Mouse (Mus musculus): Measurements from ENCODE around the gene Kif5a. TPM values are rescaled to one million over a fixed set of nuclear protein-coding genes. Genes with fewer than 3 reads are reported as not detected.

Gene Kif5a
- total and polyA plus RNA-seq, 2 experiments from 2014 or later: 84.0 to 223 TPM

GRCm38 (mm10) chr10:127227163-127227562, 36.0 kb downstream of the Kif5a start:
- no peak overlapping the region for H3K4me3 ChIP-seq (ENCODE audit: low read depth, low read length)
- ATAC-seq (no peak), DNase-seq (no peak)
- no peak overlapping the region for H3K27ac ChIP-seq (ENCODE audit: low read depth, low read length)
- WGBS: 80% methylated on average over 8 of the region's 8 CpGs
- no peaks in the 10 kb centered on the region for H3K27me3 ChIP-seq (ENCODE audit: insufficient read depth, low read length)
- H3K9ac ChIP-seq: no peak overlapping the region
- no peak overlapping the region for H3K4me2 ChIP-seq (ENCODE audit: low read depth)
- no peaks in the 10 kb centered on the region for H3K9me3 ChIP-seq (ENCODE audit: low read length)
- H3K4me1 ChIP-seq (ENCODE audit: insufficient read depth): no peaks in the 10 kb centered on the region
- TF ChIP-seq CTCF (IDR thresholded peaks at IDR 0.05; ENCODE audit: low read depth): no peak
- H3K36me3 ChIP-seq (ENCODE audit: insufficient read depth): peaks cover 66% of the 10 kb centered on the region

DNA sequence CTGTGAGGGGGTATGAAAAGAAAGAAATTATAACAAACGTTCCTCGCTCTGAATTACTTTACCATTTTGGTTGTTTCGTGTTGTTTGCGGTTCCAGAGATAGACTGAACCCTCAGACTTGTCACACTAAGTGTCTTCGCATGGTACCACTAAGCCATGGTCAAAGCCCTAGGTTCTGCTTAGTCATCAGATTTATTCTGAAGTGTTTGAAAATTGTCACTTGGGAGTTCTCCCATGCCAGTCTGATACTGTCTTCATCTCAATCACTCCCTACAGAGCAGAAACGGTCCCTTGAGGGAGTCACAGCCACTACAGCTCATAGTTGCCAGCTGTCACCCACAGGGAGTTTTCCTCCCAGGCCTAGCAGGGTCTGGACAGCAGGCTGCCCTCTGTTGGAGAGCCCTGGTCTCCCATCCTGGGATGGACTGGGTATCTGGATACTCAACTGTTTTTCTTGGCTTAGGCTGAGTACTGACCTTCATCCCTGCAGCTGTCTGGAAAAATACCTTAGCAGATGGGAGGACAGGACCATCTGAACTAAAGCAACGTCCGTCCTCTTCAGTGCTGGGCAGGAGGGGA, 36.7 kb downstream of the Kif5a start:
- no peaks in the 10 kb centered on the region for H3K4me1 ChIP-seq (ENCODE audit: insufficient read depth)
- no peaks in the 10 kb centered on the region for H3K9me3 ChIP-seq (ENCODE audit: low read length)
- no peak overlapping the region for H3K4me3 ChIP-seq (ENCODE audit: low read depth, low read length)
- no peaks in the 10 kb centered on the region for H3K27me3 ChIP-seq (ENCODE audit: insufficient read depth, low read length)
- DNase-seq: no peak
- H3K9ac ChIP-seq: no peak overlapping the region
- TF ChIP-seq CTCF (IDR thresholded peaks at IDR 0.05; ENCODE audit: low read depth): peak; percentile 44
- H3K36me3 ChIP-seq (ENCODE audit: insufficient read depth): peaks cover 60% of the 10 kb centered on the region
- H3K4me2 ChIP-seq (ENCODE audit: low read depth): no peak overlapping the region
- 62% methylated on average over 8 of the region's 8 CpGs for WGBS
- H3K27ac ChIP-seq (ENCODE audit: low read depth, low read length): no peak overlapping the region
- ATAC-seq: 0 out of 2 replicates have a peak, but pooled peaks have one; percentile 32

DNA sequence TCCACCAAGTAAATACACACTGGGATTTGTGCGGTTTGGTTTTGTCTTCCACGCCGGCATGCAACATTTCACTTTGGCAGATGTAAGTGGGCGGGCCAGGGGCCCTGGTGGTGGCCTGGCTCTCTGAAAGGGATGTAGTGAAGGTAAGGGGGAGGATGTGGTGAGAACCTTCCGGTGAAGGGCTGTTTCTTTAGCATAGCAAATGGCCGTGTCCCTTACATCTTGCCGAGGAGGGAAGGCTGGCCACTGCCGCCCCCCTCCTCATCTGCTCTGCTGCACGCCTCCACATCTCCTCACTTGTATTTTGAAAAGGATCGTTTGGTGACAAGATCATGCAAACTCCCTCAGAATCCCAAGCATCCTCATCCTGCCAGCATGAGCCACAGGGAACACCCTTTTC, 37.4 kb downstream of the Kif5a start:
- H3K4me1 ChIP-seq (ENCODE audit: insufficient read depth): no peaks in the 10 kb centered on the region
- 38% methylated on average over 10 of the region's 10 CpGs for WGBS
- H3K27me3 ChIP-seq (ENCODE audit: insufficient read depth, low read length): no peaks in the 10 kb centered on the region
- no peak for TF ChIP-seq CTCF (IDR thresholded peaks at IDR 0.05; ENCODE audit: low read depth)
- no peaks in the 10 kb centered on the region for H3K9me3 ChIP-seq (ENCODE audit: low read length)
- no peak overlapping the region for H3K27ac ChIP-seq (ENCODE audit: low read depth, low read length)
- DNase-seq (no peak), ATAC-seq (no peak)
- H3K36me3 ChIP-seq (ENCODE audit: insufficient read depth): peaks cover 53% of the 10 kb centered on the region
- H3K9ac ChIP-seq: no peak overlapping the region
- H3K4me2 ChIP-seq (ENCODE audit: low read depth): no peak overlapping the region
- H3K4me3 ChIP-seq (ENCODE audit: low read depth, low read length): no peak overlapping the region

DNA sequence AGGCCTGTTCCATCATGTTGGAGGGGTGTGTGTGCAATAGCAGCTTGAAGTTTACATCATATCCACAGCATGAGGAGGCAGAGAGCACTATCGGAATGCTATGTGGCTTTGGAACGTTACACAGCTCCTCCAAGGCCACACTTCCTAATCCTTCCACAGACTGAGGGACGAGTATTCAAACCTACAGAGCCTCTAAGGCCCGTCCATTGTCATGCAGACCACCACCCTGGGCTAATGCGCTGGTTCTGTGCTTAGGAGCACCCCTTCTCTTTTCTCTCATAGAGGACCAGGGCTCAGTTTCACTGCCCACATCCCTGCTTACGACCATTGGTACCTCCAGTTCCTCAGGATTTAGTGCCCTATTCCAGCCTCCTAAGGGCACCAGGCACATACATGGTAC, 37.9 kb downstream of the Kif5a start:
- 29% methylated on average over 6 of the region's 6 CpGs for WGBS
- H3K4me3 ChIP-seq (ENCODE audit: low read depth, low read length): no peak overlapping the region
- no peaks in the 10 kb centered on the region for H3K9me3 ChIP-seq (ENCODE audit: low read length)
- DNase-seq (no peak), ATAC-seq (0 out of 2 replicates have a peak, but pooled peaks have one; percentile 21)
- H3K4me1 ChIP-seq (ENCODE audit: insufficient read depth): no peaks in the 10 kb centered on the region
- no peak overlapping the region for H3K27ac ChIP-seq (ENCODE audit: low read depth, low read length)
- no peak for TF ChIP-seq CTCF (IDR thresholded peaks at IDR 0.05; ENCODE audit: low read depth)
- H3K27me3 ChIP-seq (ENCODE audit: insufficient read depth, low read length): no peaks in the 10 kb centered on the region
- no peak overlapping the region for H3K4me2 ChIP-seq (ENCODE audit: low read depth)
- H3K36me3 ChIP-seq (ENCODE audit: insufficient read depth): peaks cover 48% of the 10 kb centered on the region
- no peak overlapping the region for H3K9ac ChIP-seq

GRCm38 (mm10) chr10:127218339-127218738, 44.8 kb downstream of the Kif5a start:
- no peak overlapping the region for H3K4me3 ChIP-seq (ENCODE audit: low read depth, low read length)
- no peaks in the 10 kb centered on the region for H3K36me3 ChIP-seq (ENCODE audit: insufficient read depth)
- WGBS: 90% methylated on average over 2 of the region's 2 CpGs
- no peak overlapping the region for H3K9ac ChIP-seq
- no peak for TF ChIP-seq CTCF (IDR thresholded peaks at IDR 0.05; ENCODE audit: low read depth)
- no peak for ATAC-seq
- no peaks in the 10 kb centered on the region for H3K9me3 ChIP-seq (ENCODE audit: low read length)
- DNase-seq: no peak
- no peaks in the 10 kb centered on the region for H3K4me1 ChIP-seq (ENCODE audit: insufficient read depth)
- H3K4me2 ChIP-seq (ENCODE audit: low read depth): no peak overlapping the region
- no peaks in the 10 kb centered on the region for H3K27me3 ChIP-seq (ENCODE audit: insufficient read depth, low read length)
- H3K27ac ChIP-seq (ENCODE audit: low read depth, low read length): no peak overlapping the region

DNA sequence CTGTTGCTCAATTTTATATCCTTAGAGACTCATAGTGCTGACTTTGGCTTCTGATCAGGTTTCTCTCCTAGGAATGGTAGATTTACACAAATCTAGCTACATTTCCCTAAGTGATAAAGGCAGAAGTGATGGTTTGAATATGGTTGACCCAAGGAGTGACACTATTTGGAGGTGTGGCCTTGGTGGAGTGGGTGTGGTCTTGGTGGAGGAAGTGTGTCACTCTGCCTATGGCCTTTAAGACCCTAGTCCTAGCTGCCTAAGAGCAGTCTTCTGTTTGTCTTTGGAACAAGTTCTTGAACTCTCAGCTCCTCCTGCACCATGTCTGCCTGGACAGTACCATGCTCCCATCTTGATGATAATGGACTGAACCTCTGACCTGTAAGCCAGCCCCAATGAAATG, 46.0 kb downstream of the Kif5a start:
- Histone ChIP-seq H3K36me3 (ENCODE audit: insufficient read depth) (no peaks in the 10 kb centered on the region), H3K9ac (no peak overlapping the region), H3K4me2 (ENCODE audit: low read depth) (no peak overlapping the region), H3K4me1 (ENCODE audit: insufficient read depth) (no peaks in the 10 kb centered on the region), H3K27ac (ENCODE audit: low read depth, low read length) (no peak overlapping the region), H3K27me3 (ENCODE audit: insufficient read depth, low read length) (no peaks in the 10 kb centered on the region), H3K9me3 (ENCODE audit: low read length) (no peaks in the 10 kb centered on the region), H3K4me3 (ENCODE audit: low read depth, low read length) (no peak overlapping the region)
- TF ChIP-seq CTCF (IDR thresholded peaks at IDR 0.05; ENCODE audit: low read depth): no peak
- DNase-seq: no peak
- ATAC-seq: no peak

GRCm38 (mm10) chr10:127216456-127216855, 46.7 kb downstream of the Kif5a start:
- Histone ChIP-seq H3K4me3 (ENCODE audit: low read depth, low read length) (no peak overlapping the region), H3K4me1 (ENCODE audit: insufficient read depth) (no peaks in the 10 kb centered on the region), H3K4me2 (ENCODE audit: low read depth) (no peak overlapping the region), H3K36me3 (ENCODE audit: insufficient read depth) (no peaks in the 10 kb centered on the region), H3K27me3 (ENCODE audit: insufficient read depth, low read length) (no peaks in the 10 kb centered on the region), H3K9me3 (ENCODE audit: low read length) (no peaks in the 10 kb centered on the region), H3K27ac (ENCODE audit: low read depth, low read length) (no peak overlapping the region), H3K9ac (no peak overlapping the region)
- ATAC-seq (no peak), DNase-seq (no peak)
- no peak for TF ChIP-seq CTCF (IDR thresholded peaks at IDR 0.05; ENCODE audit: low read depth)
- 95% methylated on average over 11 of the region's 11 CpGs for WGBS

Data from forebrain, postnatal 0 days (tissue).